Mouse (Mus musculus) MEL (cell line): Measurements from ENCODE around the gene Snapc5. TPM values are rescaled to one million over a fixed set of nuclear protein-coding genes. Genes with fewer than 3 reads are reported as not detected.

Source experiments
- DNase-seq: peaks from one replicate; pipeline ENCODE4 v3.0.0; 2011; ENCODE audit warnings: low read depth, low spot score
- H3K27ac ChIP-seq: 2 replicates; pipeline ENCODE4 v1.5.1; 2012; ENCODE audit warnings: low read depth, mild to moderate bottlenecking, control low read depth, low read length, moderate library complexity; ENCODE audit not compliant: control insufficient read depth
- H3K27me3 ChIP-seq, 2 experiments: fragments of 150-350 bp in 1 of 2; sonication (generic) in 1 of 2; 2 replicates each; pipeline ENCODE4 v1.6.1; 2012; ENCODE audit warnings: low read length in 2 of 2, mild to moderate bottlenecking in 2 of 2, improper control_type of control experiment in 1 of 2, moderate library complexity in 1 of 2; ENCODE audit not compliant: insufficient read depth in 2 of 2, control insufficient read depth in 1 of 2
- H3K36me3 ChIP-seq, 2 experiments: 2 replicates each; pipeline ENCODE4 v1.6.1; 2012 to 2014; ENCODE audit warnings: low read length in 2 of 2, improper control_type of control experiment in 1 of 2, inconsistent platforms in 1 of 2, mild to moderate bottlenecking in 1 of 2; ENCODE audit not compliant: insufficient read depth in 2 of 2, control insufficient read depth in 1 of 2
- H3K4me1 ChIP-seq, 2 experiments: fragments of 150-350 bp in 1 of 2; sonication (generic) in 1 of 2; 2 replicates each; pipeline ENCODE4 v1.6.1; 2012; ENCODE audit warnings: low read length in 2 of 2, improper control_type of control experiment in 1 of 2, mild to moderate bottlenecking in 1 of 2; ENCODE audit not compliant: insufficient read depth in 2 of 2, control insufficient read depth in 1 of 2
- H3K4me3 ChIP-seq, 2 experiments: fragments of 150-350 bp in 1 of 2; sonication (generic) in 1 of 2; 2 replicates each; pipeline ENCODE4 v1.5.1; 2012; ENCODE audit warnings: low read depth in 2 of 2, low read length in 2 of 2, mild to moderate bottlenecking in 2 of 2, moderate library complexity in 2 of 2, control low read depth in 1 of 2, improper control_type of control experiment in 1 of 2; ENCODE audit not compliant: control insufficient read depth in 1 of 2, insufficient read depth in 1 of 2
- H3K79me2 ChIP-seq: 2 replicates; pipeline ENCODE4 v1.6.1; 2012; ENCODE audit warnings: mild to moderate bottlenecking, low read length, moderate library complexity; ENCODE audit not compliant: control insufficient read depth, poor library complexity, insufficient read depth
- H3K9ac ChIP-seq: 2 replicates; pipeline ENCODE4 v1.6.1; 2012; ENCODE audit warnings: low read depth, mild to moderate bottlenecking, control low read depth, low read length, moderate library complexity; ENCODE audit not compliant: control insufficient read depth, poor library complexity, severe bottlenecking
- H3K9me3 ChIP-seq: fragments of 150-350 bp; sonication (generic); replicated peaks from 2 replicates; pipeline ENCODE4 v1.6.1; 2012; ENCODE audit warnings: mild to moderate bottlenecking, low read length, improper control_type of control experiment, moderate library complexity; ENCODE audit not compliant: insufficient read depth
- BHLHE40 ChIP-seq: IDR thresholded peaks from 2 replicates; pipeline ENCODE4 v1.6.1; 2012; ENCODE audit warnings: low read depth, mild to moderate bottlenecking, inconsistent platforms, low read length, improper control_type of control experiment, borderline replicate concordance
- E2F4 ChIP-seq: IDR thresholded peaks from 2 replicates; pipeline ENCODE4 v1.6.1; 2011; ENCODE audit warnings: low read depth, low read length, improper control_type of control experiment, borderline replicate concordance
- GATA1 ChIP-seq: IDR thresholded peaks from 2 replicates; pipeline ENCODE4 v1.6.1; 2011; ENCODE audit warnings: low read depth, low read length, improper control_type of control experiment
- MAFK ChIP-seq: IDR thresholded peaks from 2 replicates; pipeline ENCODE4 v1.6.1; 2011; ENCODE audit warnings: low read depth, mild to moderate bottlenecking, low read length, improper control_type of control experiment, borderline replicate concordance
- MAX ChIP-seq: IDR thresholded peaks from 2 replicates; pipeline ENCODE4 v1.6.1; 2011; ENCODE audit warnings: low read length, improper control_type of control experiment
- MAZ ChIP-seq: IDR thresholded peaks from 2 replicates; pipeline ENCODE4 v1.6.1; 2012; ENCODE audit warnings: low read depth, mild to moderate bottlenecking, inconsistent platforms, low read length, improper control_type of control experiment
- MEF2A ChIP-seq: IDR thresholded peaks from 2 replicates; pipeline ENCODE4 v1.6.1; 2014; ENCODE audit warnings: low read depth, mild to moderate bottlenecking, inconsistent platforms, low read length, improper control_type of control experiment; ENCODE audit not compliant: poor library complexity, insufficient replicate concordance, severe bottlenecking; ENCODE audit errors: extremely low read depth
- MXI1 ChIP-seq: IDR thresholded peaks from 2 replicates; pipeline ENCODE4 v1.6.1; 2011; ENCODE audit warnings: mild to moderate bottlenecking, low read depth, low read length, improper control_type of control experiment
- MYC ChIP-seq: IDR thresholded peaks from 2 replicates; pipeline ENCODE4 v1.6.1; 2011; ENCODE audit warnings: low read depth, mild to moderate bottlenecking, low read length, improper control_type of control experiment, moderate library complexity
- NRF1 ChIP-seq: IDR thresholded peaks from 2 replicates; pipeline ENCODE4 v1.6.1; 2014; ENCODE audit warnings: low read depth, mild to moderate bottlenecking, inconsistent platforms, low read length, improper control_type of control experiment, moderate library complexity; ENCODE audit not compliant: poor library complexity, insufficient read depth, severe bottlenecking
- POLR2AphosphoS2 ChIP-seq: IDR thresholded peaks from 2 replicates; pipeline ENCODE4 v1.6.1; 2011; ENCODE audit warnings: low read length, improper control_type of control experiment
- POLR2AphosphoS5 ChIP-seq: IDR thresholded peaks from 2 replicates; pipeline ENCODE4 v1.6.1; 2012; ENCODE audit warnings: low read depth, borderline replicate concordance, mild to moderate bottlenecking, inconsistent platforms, low read length, moderate library complexity, mixed read lengths
- RAD21 ChIP-seq: IDR thresholded peaks from 2 replicates; pipeline ENCODE4 v1.6.1; 2011; ENCODE audit warnings: mild to moderate bottlenecking, low read depth, low read length, improper control_type of control experiment
- RCOR1 ChIP-seq: IDR thresholded peaks from 2 replicates; pipeline ENCODE4 v1.6.1; 2012; ENCODE audit warnings: low read depth, mild to moderate bottlenecking, inconsistent platforms, low read length, improper control_type of control experiment
- SIN3A ChIP-seq: IDR thresholded peaks from 2 replicates; pipeline ENCODE4 v1.6.1; 2012; ENCODE audit warnings: low read length, improper control_type of control experiment, inconsistent platforms
- TAL1 ChIP-seq: IDR thresholded peaks from 2 replicates; pipeline ENCODE4 v1.6.1; 2012; ENCODE audit warnings: mild to moderate bottlenecking, inconsistent platforms, low read length, moderate library complexity, mixed read lengths
- TCF12 ChIP-seq: IDR thresholded peaks from 2 replicates; pipeline ENCODE4 v1.6.1; 2014; ENCODE audit warnings: low read depth, mild to moderate bottlenecking, inconsistent platforms, low read length, improper control_type of control experiment, moderate library complexity
- USF2 ChIP-seq, 2 experiments: IDR thresholded peaks; 2 replicates each; pipeline ENCODE4 v1.6.1; 2011 to 2012; ENCODE audit warnings: improper control_type of control experiment in 2 of 2, low read length in 2 of 2, borderline replicate concordance in 1 of 2, inconsistent platforms in 1 of 2, low read depth in 1 of 2, mild to moderate bottlenecking in 1 of 2; ENCODE audit not compliant: insufficient read depth in 1 of 2
- ZC3H11A ChIP-seq: IDR thresholded peaks from 2 replicates; pipeline ENCODE4 v1.6.1; 2012; ENCODE audit warnings: low read depth, mild to moderate bottlenecking, inconsistent platforms, low read length, improper control_type of control experiment
- ZNF384 ChIP-seq: IDR thresholded peaks from 2 replicates; pipeline ENCODE4 v1.6.1; 2012; ENCODE audit warnings: low read depth, mild to moderate bottlenecking, inconsistent platforms, low read length, improper control_type of control experiment
- polyA plus RNA-seq, 2 experiments: library from polyadenylated mRNA; stranded (reverse) in 1 of 2; unstranded in 1 of 2; fragments of >175 nt in 1 of 2; fragments of >200 nt in 1 of 2; gene quantifications; 2 replicates each; pipeline versions ENCODE4 v1.2.1 to v1.2.4; 2012; ENCODE audit warnings: low replicate concordance in 2 of 2, low read depth in 1 of 2; ENCODE audit not compliant: insufficient read length in 2 of 2, insufficient read depth in 1 of 2, missing spikeins in 1 of 2
- total RNA-seq: library from RNA; depleted of rRNA; stranded (reverse); fragments of 300-350 nt; gene quantifications from 2 replicates; pipeline ENCODE4 v1.2.3, GENCODE M21; 2012

Gene Snapc5
- total and polyA plus RNA-seq, 3 experiments = 8.6 to 10.6 TPM; not detected in 1

DNA sequence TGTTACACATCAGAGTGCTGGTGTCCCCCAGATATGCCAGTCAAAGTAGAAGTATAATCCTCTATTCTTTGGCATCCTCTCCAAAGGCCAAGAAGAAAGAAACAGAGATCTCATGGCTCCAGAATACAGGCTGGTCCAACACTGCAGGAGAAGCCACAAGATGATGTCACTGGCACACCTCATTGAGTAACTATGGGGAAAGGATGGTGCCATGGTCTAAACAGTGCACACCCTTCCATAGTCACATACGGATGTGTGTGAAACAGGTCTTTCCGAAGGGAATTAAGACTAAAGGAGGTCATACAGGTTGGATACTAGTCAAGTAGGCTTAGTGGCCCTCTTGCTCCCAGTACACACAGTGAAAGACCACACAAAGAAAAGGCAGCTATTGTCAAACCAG, 37.6 kb downstream of the Snapc5 start:
- Histone ChIP-seq H3K4me3 (no peak overlapping the region), H3K9ac (no peak overlapping the region), H3K27me3 (no peaks in the 10 kb centered on the region), H3K27ac (no peak overlapping the region), H3K9me3 (no peaks in the 10 kb centered on the region), H3K79me2 (no peaks in the 10 kb centered on the region), H3K4me1 (peaks cover 0 to 6% of the 10 kb centered on the region in 2 experiments; a peak in 2 of 4 replicates), H3K36me3 (peaks cover 0 to 2% of the 10 kb centered on the region in 2 experiments; a peak in 2 of 4 replicates)
- no peak for TF ChIP-seq TCF12
- no peak for TF ChIP-seq GATA1
- TF ChIP-seq SIN3A = no peak
- TF ChIP-seq MAZ = no peak
- no peak for TF ChIP-seq ZNF384
- TF ChIP-seq BHLHE40 = no peak
- TF ChIP-seq RAD21 = no peak
- no peak for TF ChIP-seq MXI1
- no peak for TF ChIP-seq ZC3H11A
- no peak for TF ChIP-seq POLR2AphosphoS2
- TF ChIP-seq MYC = no peak
- no peak for TF ChIP-seq MAFK
- no peak for TF ChIP-seq RCOR1
- TF ChIP-seq E2F4 = no peak
- no peak for TF ChIP-seq POLR2AphosphoS5
- TF ChIP-seq MEF2A = no peak
- no peak for TF ChIP-seq NRF1
- TF ChIP-seq USF2 (IDR thresholded peaks at IDR 0.05; ENCODE audit: borderline replicate concordance in 1 of 2, insufficient read depth in 1 of 2, low read depth in 1 of 2, low read length in 2 of 2) = no peak
- no peak for TF ChIP-seq MAX
- no peak for DNase-seq

DNA sequence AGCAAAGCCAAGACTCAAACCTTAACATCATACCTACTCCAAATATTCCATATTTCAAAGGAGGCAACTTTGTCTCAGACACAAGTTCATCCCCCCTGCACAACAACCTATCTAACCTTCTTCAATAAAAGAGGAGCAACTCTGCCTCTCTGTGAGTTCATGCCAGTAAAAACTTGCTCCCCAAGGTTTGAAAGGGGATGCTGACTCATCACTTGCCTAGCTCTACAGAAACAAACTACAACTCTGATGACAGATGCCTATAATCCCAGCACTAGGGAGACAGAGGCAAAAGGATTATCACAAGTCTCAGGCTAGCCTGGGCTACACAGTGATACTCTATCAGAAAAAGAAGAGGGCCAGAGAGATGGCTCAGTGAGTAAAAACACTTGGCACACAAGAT, 38.8 kb downstream of the Snapc5 start:
- peaks cover 0 to 2% of the 10 kb centered on the region in 2 experiments; a peak in 1 of 4 replicates for H3K36me3 ChIP-seq
- H3K4me3 ChIP-seq = no peak overlapping the region
- H3K9me3 ChIP-seq = no peaks in the 10 kb centered on the region
- TF ChIP-seq TAL1 = no peak
- H3K27ac ChIP-seq = no peak overlapping the region
- no peaks in the 10 kb centered on the region for H3K27me3 ChIP-seq
- H3K9ac ChIP-seq = no peak overlapping the region
- no peak for DNase-seq
- peaks cover 0 to 6% of the 10 kb centered on the region in 2 experiments; a peak in 2 of 4 replicates for H3K4me1 ChIP-seq
- no peaks in the 10 kb centered on the region for H3K79me2 ChIP-seq
